Mouse (Mus musculus): Measurements from ENCODE around the gene Pepd. TPM values are rescaled to one million over a fixed set of nuclear protein-coding genes. Genes with fewer than 3 reads are reported as not detected.

Gene Pepd
- 91.4 and 95.6 TPM in 2 replicates for polyA plus RNA-seq (2015; fragmentation: Nextera tagmentation; extraction: Ambion mirVana)

- 0 out of 2 replicates have a peak within 1 kb of the TSS, but pooled peaks have one; percentile 13 for H3K27ac ChIP-seq
- H3K36me3 ChIP-seq, result no peaks in the 10 kb centered on the region
- 7% methylated on average over 44 of the region's 44 CpGs for WGBS
- H3K9me3 ChIP-seq, result no peaks in the 10 kb centered on the region
- peak within 1 kb of the TSS; percentile 73 for H3K9ac ChIP-seq
- H3K4me1 ChIP-seq (replicated peaks), result peaks cover 18% of the 10 kb centered on the region
- no peaks in the 10 kb centered on the region; the same call in 1 of the 2 replicates for H3K27me3 ChIP-seq (replicated peaks)
- peak within 1 kb of the TSS; percentile 73 for H3K4me3 ChIP-seq (replicated peaks)
- peak within 1 kb of the TSS; percentile 85 for H3K4me2 ChIP-seq (replicated peaks)
- ATAC-seq, result peak; percentile 97
Observed at GRCm38 (mm10) chr7:34911919-34912897, at the start of gene Pepd. TSS of gene Pepd (plus strand) at chr7:34912379.

- Histone ChIP-seq H3K4me2 (replicated peaks) (no peak overlapping the region), H3K36me3 (no peaks in the 10 kb centered on the region), H3K9ac (no peak overlapping the region), H3K27ac (no peak overlapping the region), H3K27me3 (replicated peaks) (no peaks in the 10 kb centered on the region), H3K4me1 (replicated peaks) (no peaks in the 10 kb centered on the region), H3K9me3 (no peaks in the 10 kb centered on the region), H3K4me3 (replicated peaks) (no peak overlapping the region)
- ATAC-seq, result no peak
- 74% methylated on average over 6 of the region's 6 CpGs for whole genome bisulfite sequencing
Observed at GRCm38 (mm10) chr7:34867289-34867688, 44.9 kb upstream of the Pepd start.

GRCm38 (mm10) chr7:34869693-34870092 is 42.5 kb upstream of the Pepd start:
- ATAC-seq, result no peak

GRCm38 (mm10) chr7:34876787-34877186 is 35.4 kb upstream of the Pepd start:
- 61% methylated on average over 7 of the region's 7 CpGs for WGBS
- Histone ChIP-seq H3K4me3 (replicated peaks) (no peak overlapping the region), H3K36me3 (no peaks in the 10 kb centered on the region), H3K4me1 (replicated peaks) (no peaks in the 10 kb centered on the region), H3K27me3 (replicated peaks) (no peaks in the 10 kb centered on the region), H3K9me3 (no peaks in the 10 kb centered on the region), H3K4me2 (replicated peaks) (no peak overlapping the region), H3K9ac (no peak overlapping the region), H3K27ac (no peak overlapping the region)
- ATAC-seq, result 0 out of 2 replicates have a peak, but pooled peaks have one; percentile 28

More at GRCm38 (mm10) chr7:34869693-34870092, 42.5 kb upstream of the Pepd start:
- WGBS, result 80% methylated on average over 13 of the region's 13 CpGs
- Histone ChIP-seq H3K36me3 (no peaks in the 10 kb centered on the region), H3K27ac (no peak overlapping the region), H3K4me3 (replicated peaks) (no peak overlapping the region), H3K27me3 (replicated peaks) (no peaks in the 10 kb centered on the region), H3K9ac (no peak overlapping the region), H3K4me2 (replicated peaks) (no peak overlapping the region), H3K9me3 (no peaks in the 10 kb centered on the region), H3K4me1 (replicated peaks) (no peaks in the 10 kb centered on the region)

GRCm38 (mm10) chr7:34877820-34878219 is 34.4 kb upstream of the Pepd start:
- 73% methylated on average over 7 of the region's 7 CpGs for WGBS
- ATAC-seq, result no peak
- H3K4me3 ChIP-seq (replicated peaks), result no peak overlapping the region
- H3K27me3 ChIP-seq (replicated peaks), result no peaks in the 10 kb centered on the region
- no peak overlapping the region for H3K4me2 ChIP-seq (replicated peaks)
- no peaks in the 10 kb centered on the region for H3K36me3 ChIP-seq
- H3K4me1 ChIP-seq (replicated peaks), result no peaks in the 10 kb centered on the region
- H3K9me3 ChIP-seq, result no peaks in the 10 kb centered on the region
- H3K9ac ChIP-seq, result no peak overlapping the region
- no peak overlapping the region for H3K27ac ChIP-seq

- Histone ChIP-seq H3K4me2 (replicated peaks) (no peak overlapping the region), H3K36me3 (no peaks in the 10 kb centered on the region), H3K27ac (no peak overlapping the region), H3K27me3 (replicated peaks) (no peaks in the 10 kb centered on the region), H3K4me1 (replicated peaks) (no peaks in the 10 kb centered on the region), H3K9me3 (no peaks in the 10 kb centered on the region), H3K4me3 (replicated peaks) (no peak overlapping the region), H3K9ac (no peak overlapping the region)
- WGBS, result 77% methylated on average over 6 of the region's 6 CpGs
- ATAC-seq, result no peak
Observed at GRCm38 (mm10) chr7:34888441-34888840, 23.7 kb upstream of the Pepd start.

GRCm38 (mm10) chr7:34888891-34889290 is 23.3 kb upstream of the Pepd start:
- no peaks in the 10 kb centered on the region for H3K4me1 ChIP-seq (replicated peaks)
- no peaks in the 10 kb centered on the region for H3K9me3 ChIP-seq
- no peak for ATAC-seq
- H3K9ac ChIP-seq, result no peak overlapping the region
- no peak overlapping the region for H3K4me3 ChIP-seq (replicated peaks)
- no peak overlapping the region for H3K27ac ChIP-seq
- H3K4me2 ChIP-seq (replicated peaks), result no peak overlapping the region
- no peaks in the 10 kb centered on the region for H3K36me3 ChIP-seq
- H3K27me3 ChIP-seq (replicated peaks), result no peaks in the 10 kb centered on the region
- 73% methylated on average over 12 of the region's 12 CpGs for WGBS

- no peaks in the 10 kb centered on the region for H3K27me3 ChIP-seq (replicated peaks)
- H3K27ac ChIP-seq, result no peak overlapping the region
- ATAC-seq, result no peak
- H3K9me3 ChIP-seq, result no peaks in the 10 kb centered on the region
- H3K9ac ChIP-seq, result no peak overlapping the region
- 89% methylated on average over 1 of the region's 1 CpGs for WGBS
- no peak overlapping the region for H3K4me3 ChIP-seq (replicated peaks)
- no peaks in the 10 kb centered on the region for H3K36me3 ChIP-seq
- no peak overlapping the region for H3K4me2 ChIP-seq (replicated peaks)
- 0 out of 2 replicates have a peak, but pooled peaks cover 5% of the 10 kb centered on the region for H3K4me1 ChIP-seq (replicated peaks)
Observed at GRCm38 (mm10) chr7:34892845-34893244, 19.3 kb upstream of the Pepd start.

GRCm38 (mm10) chr7:34896461-34896860 is 15.7 kb upstream of the Pepd start:
- ATAC-seq, result no peak

GRCm38 (mm10) chr7:34897058-34897457 is 15.1 kb upstream of the Pepd start:
- H3K9ac ChIP-seq, result no peak overlapping the region
- H3K4me1 ChIP-seq (replicated peaks), result 0 out of 2 replicates have a peak, but pooled peaks cover 5% of the 10 kb centered on the region
- WGBS, result 9% methylated on average over 1 of the region's 1 CpGs
- no peaks in the 10 kb centered on the region for H3K27me3 ChIP-seq (replicated peaks)
- no peak overlapping the region for H3K4me3 ChIP-seq (replicated peaks)
- H3K4me2 ChIP-seq (replicated peaks), result no peak overlapping the region
- no peaks in the 10 kb centered on the region for H3K36me3 ChIP-seq
- no peak for ATAC-seq
- no peaks in the 10 kb centered on the region for H3K9me3 ChIP-seq
- no peak overlapping the region for H3K27ac ChIP-seq

More at GRCm38 (mm10) chr7:34896461-34896860, 15.7 kb upstream of the Pepd start:
- Histone ChIP-seq H3K4me2 (replicated peaks) (no peak overlapping the region), H3K4me3 (replicated peaks) (no peak overlapping the region), H3K9me3 (no peaks in the 10 kb centered on the region), H3K4me1 (replicated peaks) (0 out of 2 replicates have a peak, but pooled peaks cover 5% of the 10 kb centered on the region), H3K27me3 (replicated peaks) (no peaks in the 10 kb centered on the region), H3K9ac (no peak overlapping the region), H3K36me3 (no peaks in the 10 kb centered on the region), H3K27ac (no peak overlapping the region)
- WGBS, result 71% methylated on average over 4 of the region's 4 CpGs

- Histone ChIP-seq H3K27ac (no peak overlapping the region), H3K9ac (no peak overlapping the region), H3K4me3 (replicated peaks) (no peak overlapping the region), H3K36me3 (no peaks in the 10 kb centered on the region), H3K4me1 (replicated peaks) (peaks cover 18% of the 10 kb centered on the region), H3K9me3 (no peaks in the 10 kb centered on the region), H3K4me2 (replicated peaks) (peak overlapping the region; percentile 22; the same call in 1 of the 2 replicates), H3K27me3 (replicated peaks) (no peaks in the 10 kb centered on the region; the same call in 1 of the 2 replicates)
- WGBS, result 20% methylated on average over 24 of the region's 24 CpGs
- no peak for ATAC-seq
Observed at GRCm38 (mm10) chr7:34910096-34911066, 1.8 kb upstream of the Pepd start.

- Histone ChIP-seq H3K4me3 (replicated peaks) (no peak overlapping the region), H3K4me2 (replicated peaks) (no peak overlapping the region), H3K27ac (no peak overlapping the region), H3K27me3 (replicated peaks) (no peaks in the 10 kb centered on the region; the same call in 1 of the 2 replicates), H3K36me3 (no peaks in the 10 kb centered on the region), H3K9ac (no peak overlapping the region), H3K4me1 (replicated peaks) (peaks cover 21% of the 10 kb centered on the region), H3K9me3 (no peaks in the 10 kb centered on the region)
- 85% methylated on average over 9 of the region's 9 CpGs for WGBS
- ATAC-seq, result no peak
Observed at GRCm38 (mm10) chr7:34913956-34914355, 1.8 kb downstream of the Pepd start.

Data from intestine, embryonic 15.5 days (tissue).